ENCODE assay signal across 8 mouse cellular contexts in genomic region chr11:116463833-116464232, GRCm38 (mm10). TPM values are rescaled to one million over a fixed set of nuclear protein-coding genes. Genes with fewer than 3 reads are reported as not detected.
DNase-seq lines count a peak whose midpoint lies in the region; ATAC-seq and TF ChIP-seq lines count a peak whose summit lies in the region.

No protein-coding gene starts in this region.

- peak; percentile 20; the same call in 1 of the 2 replicates for ATAC-seq in cerebellum, adult (ENCODE audit: insufficient number of reproducible peaks, low FRiP score, low TSS enrichment)
- ATAC-seq in forebrain, postnatal 0 days, result peak; percentile 58; the same call in 1 of the 2 replicates
- ATAC-seq in hematopoietic stem cell, adult 5-6 weeks (replicated peaks in 1 of 2; ENCODE audit: insufficient read depth in 1 of 2, low FRiP score in 2 of 2, low TSS enrichment in 1 of 2, low read depth in 1 of 2, poor library complexity in 2 of 2, severe bottlenecking in 2 of 2), result peak; percentile 88 to 89

- no peaks in the 10 kb centered on the region for H3K9me3 ChIP-seq in MEL (replicated peaks; ENCODE audit: insufficient read depth, low read length)
- no peaks in the 10 kb centered on the region for H3K9me3 ChIP-seq in forebrain, postnatal 0 days (ENCODE audit: low read length)

- H3K4me1 ChIP-seq in MEL (ENCODE audit: control insufficient read depth in 1 of 2, insufficient read depth in 2 of 2, low read length in 2 of 2), result peaks cover 0 to 3% of the 10 kb centered on the region in 2 experiments; a peak in 2 of 4 replicates
- H3K4me1 ChIP-seq in forebrain, postnatal 0 days (ENCODE audit: insufficient read depth), result no peaks in the 10 kb centered on the region

- no peak for TF ChIP-seq POLR2A in MEL (IDR thresholded peaks at IDR 0.05; ENCODE audit: control insufficient read depth in 1 of 2, insufficient read depth in 1 of 2, low read depth in 1 of 2, low read length in 2 of 2, poor library complexity in 1 of 2)

- H3K27ac ChIP-seq in MEL (ENCODE audit: control insufficient read depth, low read depth, low read length), result no peak overlapping the region
- no peak overlapping the region for H3K27ac ChIP-seq in forebrain, postnatal 0 days (ENCODE audit: low read depth, low read length)

- TF ChIP-seq RAD21 in MEL (IDR thresholded peaks at IDR 0.05; ENCODE audit: low read depth, low read length), result peak; percentile 93

- no peaks in the 10 kb centered on the region for H3K79me2 ChIP-seq in MEL (ENCODE audit: control insufficient read depth, insufficient read depth, low read length, poor library complexity)

- no peak overlapping the region for H3K9ac ChIP-seq in MEL (ENCODE audit: control insufficient read depth, low read depth, low read length, poor library complexity, severe bottlenecking)
- H3K9ac ChIP-seq in forebrain, postnatal 0 days, result no peak overlapping the region

- no peak overlapping the region for H3K4me2 ChIP-seq in forebrain, postnatal 0 days (ENCODE audit: low read depth)

- H3K27me3 ChIP-seq in MEL (ENCODE audit: control insufficient read depth in 1 of 2, insufficient read depth in 2 of 2, low read length in 2 of 2), result no peaks in the 10 kb centered on the region
- H3K27me3 ChIP-seq in forebrain, postnatal 0 days (ENCODE audit: insufficient read depth, low read length), result no peaks in the 10 kb centered on the region

- no peak overlapping the region for H3K4me3 ChIP-seq in MEL (ENCODE audit: control insufficient read depth in 1 of 2, insufficient read depth in 1 of 2, low read depth in 2 of 2, low read length in 2 of 2)
- H3K4me3 ChIP-seq in forebrain, postnatal 0 days (ENCODE audit: low read depth, low read length), result no peak overlapping the region

- peak; percentile 76 to 99 (median 97) for TF ChIP-seq CTCF in MEL (IDR thresholded peaks at IDR 0.05 in 2 of 3, conservative IDR thresholded peaks at IDR 0.05 in 1 of 3; ENCODE audit: control insufficient read depth in 1 of 3, insufficient read depth in 1 of 3, low read depth in 2 of 3, low read length in 3 of 3, poor library complexity in 1 of 3, severe bottlenecking in 1 of 3)
- TF ChIP-seq CTCF in forebrain, postnatal 0 days (IDR thresholded peaks at IDR 0.05; ENCODE audit: low read depth), result peak; percentile 77

- peak; percentile 89 for DNase-seq in MEL (ENCODE audit: low read depth, low spot score)
- DNase-seq in forebrain, postnatal 0 days, result peak; percentile 68
- DNase-seq in layer of hippocampus, postnatal 25 days (ENCODE audit: extremely low spot score in 1 of 2, low spot score in 1 of 2), result peak; percentile 83 to 94
- DNase-seq in lung, postnatal 14 days, result peak; percentile 91
- peak; percentile 82 for DNase-seq in right cerebral cortex, postnatal 14 days
- peak; percentile 89 for DNase-seq in urinary bladder, postnatal 25 days (ENCODE audit: low spot score)

- H3K36me3 ChIP-seq in MEL (ENCODE audit: control insufficient read depth in 1 of 2, insufficient read depth in 2 of 2, low read length in 2 of 2), result peaks cover 0 to 2% of the 10 kb centered on the region in 2 experiments; a peak in 1 of 4 replicates
- H3K36me3 ChIP-seq in forebrain, postnatal 0 days (ENCODE audit: insufficient read depth), result no peaks in the 10 kb centered on the region

- 16% methylated on average over 2 of the region's 2 CpGs for WGBS in forebrain, postnatal 0 days

- no peak for TF ChIP-seq EP300 in MEL (IDR thresholded peaks at IDR 0.05; ENCODE audit: low read depth in 1 of 2, low read length in 2 of 2)

TF ChIP-seq in MEL, 35 proteins besides CTCF, POLR2A, EP300 and RAD21:
- TF ChIP-seq BHLHE40 (IDR thresholded peaks at IDR 0.05; ENCODE audit: borderline replicate concordance, low read depth, low read length), result 0 out of 2 replicates have a peak, but pooled peaks have one; percentile 44
- no peak; the same call in 1 of the 2 replicates for TF ChIP-seq CHD2 (IDR thresholded peaks at IDR 0.05; ENCODE audit: low read length)
- no peak for TF ChIP-seq ZNF384 (IDR thresholded peaks at IDR 0.05; ENCODE audit: low read depth, low read length)
- TF ChIP-seq ETS1 (IDR thresholded peaks at IDR 0.05; ENCODE audit: low read depth, low read length), result no peak
- TF ChIP-seq ZKSCAN1 (IDR thresholded peaks at IDR 0.05; ENCODE audit: low read depth, low read length), result no peak
- peak; percentile 72; the same call in 1 of the 2 replicates for TF ChIP-seq MAZ (IDR thresholded peaks at IDR 0.05; ENCODE audit: low read depth, low read length)
- TF ChIP-seq ZC3H11A (IDR thresholded peaks at IDR 0.05; ENCODE audit: low read depth, low read length), result peak; percentile 93
- 0 out of 2 replicates have a peak, but pooled peaks have one; percentile 48 for TF ChIP-seq SIN3A (IDR thresholded peaks at IDR 0.05; ENCODE audit: low read length)
- TF ChIP-seq UBTF (IDR thresholded peaks at IDR 0.05; ENCODE audit: borderline replicate concordance, insufficient read depth, low read depth, low read length), result no peak
- no peak for TF ChIP-seq POLR2AphosphoS2 (IDR thresholded peaks at IDR 0.05; ENCODE audit: low read length)
- TF ChIP-seq USF1 (IDR thresholded peaks at IDR 0.05; ENCODE audit: low read depth, low read length), result no peak
- peak; percentile 92 for TF ChIP-seq SMC3 (IDR thresholded peaks at IDR 0.05; ENCODE audit: low read depth, low read length)
- TF ChIP-seq MYB (IDR thresholded peaks at IDR 0.05; ENCODE audit: low read depth, low read length), result no peak
- no peak for TF ChIP-seq JUND (IDR thresholded peaks at IDR 0.05; ENCODE audit: low read depth, low read length)
- TF ChIP-seq TCF12 (IDR thresholded peaks at IDR 0.05; ENCODE audit: low read depth, low read length), result no peak
- no peak for TF ChIP-seq ELF1 (IDR thresholded peaks at IDR 0.05; ENCODE audit: low read depth, low read length)

RNA-seq across cellular contexts. Expression of gene Qrich2, which starts 2.2 kb away (rescaled TPM):
- total RNA-seq in MEL (2012; rRNA removed), result not detected in 2 replicates
- under 1 TPM in 1 of 2 experiments, not detected in 1; 0.11 TPM for polyA plus RNA-seq in MEL (2012; ENCODE audit: insufficient read depth in 1 of 2, insufficient read length in 2 of 2, low read depth in 1 of 2, low replicate concordance in 2 of 2, missing spikeins in 1 of 2)
- total RNA-seq in forebrain, postnatal 0 days (2014; rRNA removed), result not detected in 2 replicates
- not detected in 2 replicates for polyA plus RNA-seq in forebrain, postnatal 0 days (2015; fragmentation: Nextera tagmentation; extraction: Ambion mirVana)
- not detected in 2 replicates for total RNA-seq in hematopoietic stem cell, adult 5-6 weeks (2017)
- total RNA-seq in layer of hippocampus, postnatal 25 days (2021), result not detected

RNA-seq across cellular contexts. Expression of gene Ubald2, which starts 29.9 kb away (rescaled TPM):
- 56.8 and 66.2 TPM in 2 replicates for total RNA-seq in MEL (2012; rRNA removed)
- polyA plus RNA-seq in MEL (2012; ENCODE audit: insufficient read depth in 1 of 2, insufficient read length in 2 of 2, low read depth in 1 of 2, low replicate concordance in 2 of 2, missing spikeins in 1 of 2), result 10 to 100 TPM in 1 of 2 experiments, not detected in 1; 77.7 TPM
- 88.0 and 127 TPM in 2 replicates for total RNA-seq in forebrain, postnatal 0 days (2014; rRNA removed)
- 50.6 and 68.5 TPM in 2 replicates for polyA plus RNA-seq in forebrain, postnatal 0 days (2015; fragmentation: Nextera tagmentation; extraction: Ambion mirVana)
- total RNA-seq in hematopoietic stem cell, adult 5-6 weeks (2017), result 51.5 and 101 TPM in 2 replicates
- 10 to 100 TPM; 37.0 to 38.3 TPM for total RNA-seq in layer of hippocampus, postnatal 25 days (2021)

RNA-seq across cellular contexts. Expression of gene Prpsap1, which starts 30.2 kb away (rescaled TPM):
- total RNA-seq in MEL (2012; rRNA removed), result 142 and 155 TPM in 2 replicates
- 100 to 1,000 TPM in 1 of 2 experiments, not detected in 1; 112 TPM for polyA plus RNA-seq in MEL (2012; ENCODE audit: insufficient read depth in 1 of 2, insufficient read length in 2 of 2, low read depth in 1 of 2, low replicate concordance in 2 of 2, missing spikeins in 1 of 2)
- 92.2 and 96.0 TPM in 2 replicates for total RNA-seq in forebrain, postnatal 0 days (2014; rRNA removed)
- polyA plus RNA-seq in forebrain, postnatal 0 days (2015; fragmentation: Nextera tagmentation; extraction: Ambion mirVana), result 143 and 158 TPM in 2 replicates
- 29.8 and 51.3 TPM in 2 replicates for total RNA-seq in hematopoietic stem cell, adult 5-6 weeks (2017)
- total RNA-seq in layer of hippocampus, postnatal 25 days (2021), result 10 to 100 TPM; 76.4 to 88.4 TPM

RNA-seq across cellular contexts. Expression of gene Rnf157, which starts 51.0 kb away (rescaled TPM):
- total RNA-seq in MEL (2012; rRNA removed), result 4.6 and 7.5 TPM in 2 replicates
- 10 to 100 TPM in 1 of 2 experiments, not detected in 1; 10.9 TPM for polyA plus RNA-seq in MEL (2012; ENCODE audit: insufficient read depth in 1 of 2, insufficient read length in 2 of 2, low read depth in 1 of 2, low replicate concordance in 2 of 2, missing spikeins in 1 of 2)
- 92.7 and 105 TPM in 2 replicates for total RNA-seq in forebrain, postnatal 0 days (2014; rRNA removed)
- polyA plus RNA-seq in forebrain, postnatal 0 days (2015; fragmentation: Nextera tagmentation; extraction: Ambion mirVana), result 47.3 and 56.7 TPM in 2 replicates
- 9.2 and 19.4 TPM in 2 replicates for total RNA-seq in hematopoietic stem cell, adult 5-6 weeks (2017)
- total RNA-seq in layer of hippocampus, postnatal 25 days (2021), result 100 to 1,000 TPM; 241 to 258 TPM

Comparison
In these comparisons a context has a peak if more than half of its experiments do, and no peak if none do; other contexts are left out.
1. ATAC-seq: peak in every context shown above with its lines; median percentile 88 in hematopoietic stem cell, adult 5-6 weeks; 58 in forebrain, postnatal 0 days; 20 in cerebellum, adult.